Mouse (Mus musculus) brain, adult 10 weeks (tissue): ENCODE measurements around the gene Zbed5. TPM values are rescaled to one million over a fixed set of nuclear protein-coding genes. Genes with fewer than 3 reads are reported as not detected.

Source experiments
- polyA plus RNA-seq: library from polyadenylated mRNA; stranded (reverse); fragments of 350-450 nt; fragmentation: Illumina TruSeq; extraction: RNeasy Lipid Tissue Mini Kit (QIAGEN cat#74804); gene quantifications from one replicate; pipeline ENCODE4 v1.2.3, GENCODE M21; 2015; ENCODE audit warnings: low read depth, low replicate concordance

Zbed5 gene
- polyA plus RNA-seq = 7.1 TPM

GRCm38 (mm10) chr5:129895198-129896088 lies at the start of gene Zbed5:
Gene Zbed5, plus strand, starts transcription at chr5:129895723.

GRCm38 (mm10) chr5:129846752-129847557 lies 48.6 kb upstream of the Zbed5 start, which contains the start of gene Sumf2:
Gene Sumf2, plus strand, starts transcription at chr5:129846986.

GRCm38 (mm10) chr5:129886911-129887636 lies 8.4 kb upstream of the Zbed5 start, which contains the start of gene Chchd2:
Gene Chchd2, minus strand, starts transcription at chr5:129887470.

GRCm38 (mm10) chr5:129898449-129898848 lies 2.9 kb downstream of the Zbed5 start, which contains the start of gene Phkg1:
Gene Phkg1, minus strand, starts transcription at chr5:129898549.

GRCm38 (mm10) chr5:129908242-129908965 lies 12.9 kb downstream of the Zbed5 start, which contains the start of gene Nupr1l:
Gene Nupr1l, plus strand, starts transcription at chr5:129908540.

GRCm38 (mm10) chr5:129941495-129942045 lies 46.0 kb downstream of the Zbed5 start, which contains the start of gene Vkorc1l1:
Gene Vkorc1l1, plus strand, starts transcription at chr5:129941970.

Other genes starting within 250 kb of the Zbed5 start
- gene Zfp11, start 225.6 kb upstream of the Zbed5 start, polyA plus RNA-seq = 4.6 TPM
- gene Sept14, start 187.2 kb upstream of the Zbed5 start, polyA plus RNA-seq = not detected
- gene Mrps17, start 180.2 kb upstream of the Zbed5 start, polyA plus RNA-seq = 109 TPM
- 104 TPM for gene Nipsnap2, start 170.7 kb upstream of the Zbed5 start, polyA plus RNA-seq
- gene Psph, start 108.3 kb upstream of the Zbed5 start, polyA plus RNA-seq = 29.1 TPM
- gene Sumf2, start 48.7 kb upstream of the Zbed5 start, polyA plus RNA-seq = 20.4 TPM
- 738 TPM for gene Chchd2, start 8.3 kb upstream of the Zbed5 start, polyA plus RNA-seq
- 22.4 TPM for gene Phkg1, start 2.8 kb downstream of the Zbed5 start, polyA plus RNA-seq
- gene Nupr1l, start 12.8 kb downstream of the Zbed5 start, polyA plus RNA-seq = 1.6 TPM
- gene Vkorc1l1, start 46.2 kb downstream of the Zbed5 start, polyA plus RNA-seq = 47.3 TPM
- 19.3 TPM for gene Gusb, start 107.3 kb downstream of the Zbed5 start, polyA plus RNA-seq
- 20.2 TPM for gene Asl, start 133.5 kb downstream of the Zbed5 start, polyA plus RNA-seq
- 56.4 TPM for gene Crcp, start 133.6 kb downstream of the Zbed5 start, polyA plus RNA-seq
- gene Tpst1, start 177.6 kb downstream of the Zbed5 start, polyA plus RNA-seq = 40.9 TPM
- gene Kctd7, start 249.1 kb downstream of the Zbed5 start, polyA plus RNA-seq = 8.3 TPM